8 mouse cellular contexts compared by ENCODE assay signal in genomic region chr15:6299554-6299953, GRCm38 (mm10). TPM values are rescaled to one million over a fixed set of nuclear protein-coding genes. Genes with fewer than 3 reads are reported as not detected.
DNase-seq lines count a peak whose midpoint lies in the region; ATAC-seq and TF ChIP-seq lines count a peak whose summit lies in the region.

Gene Dab2, plus strand, starts transcription at chr15:6299788.

- intact Hi-C loops in left cerebral cortex, postnatal 25 days (cut with DNase I): no loop called here

- no peaks in the 10 kb centered on the region for H3K27me3 ChIP-seq in heart, embryonic 16.5 days (ENCODE audit: control insufficient read depth, insufficient read depth, low read length)

- no peak within 1 kb of the TSS for H3K27ac ChIP-seq in cortical plate, adult 2 months (ENCODE audit: insufficient read depth, low read length)
- H3K27ac ChIP-seq in heart, embryonic 16.5 days (ENCODE audit: low read length): no peak within 1 kb of the TSS

- no peaks in the 10 kb centered on the region for H3K4me1 ChIP-seq in cortical plate, adult 2 months (ENCODE audit: control insufficient read depth, insufficient read depth, low read length)
- no peaks in the 10 kb centered on the region for H3K4me1 ChIP-seq in heart, embryonic 16.5 days (ENCODE audit: control insufficient read depth, insufficient read depth, low read length)

- WGBS in heart, embryonic 16.5 days: 80% methylated on average over 3 of the region's 3 CpGs

- no peaks in the 10 kb centered on the region for H3K9me3 ChIP-seq in heart, embryonic 16.5 days (replicated peaks; ENCODE audit: control insufficient read depth, low read length)

- ATAC-seq in heart, embryonic 16.5 days (replicated peaks; ENCODE audit: extremely low read depth, insufficient read depth, low FRiP score): no peak

- no peaks in the 10 kb centered on the region for H3K36me3 ChIP-seq in heart, embryonic 16.5 days (ENCODE audit: control insufficient read depth, insufficient read depth)

- no peak within 1 kb of the TSS for H3K4me2 ChIP-seq in heart, embryonic 16.5 days (ENCODE audit: low read depth, low read length)

- DNase-seq in layer of hippocampus, postnatal 10 days (ENCODE audit: low spot score in 2 of 2): no peak
- no peak for DNase-seq in layer of hippocampus, adult 11-12 months (ENCODE audit: low spot score)
- DNase-seq in left cerebral cortex, postnatal 25 days (ENCODE audit: low spot score in 2 of 2): no peak
- no peak for DNase-seq in spleen, adult 12 weeks (ENCODE audit: low spot score)
- no peak for DNase-seq in T-cell, adult 2 months (ENCODE audit: low spot score)
- DNase-seq in frontal cortex, postnatal 14 days (ENCODE audit: low spot score in 2 of 2): no peak

- H3K4me3 ChIP-seq in cortical plate, adult 2 months (ENCODE audit: insufficient read depth, low read length): no peak within 1 kb of the TSS
- no peak within 1 kb of the TSS for H3K4me3 ChIP-seq in heart, embryonic 16.5 days (ENCODE audit: low read length)

- no peak for TF ChIP-seq CTCF in cortical plate, adult 2 months (IDR thresholded peaks at IDR 0.05; ENCODE audit: extremely low read depth, insufficient read depth, low read length)

- H3K9ac ChIP-seq in heart, embryonic 16.5 days (ENCODE audit: low read length): no peak within 1 kb of the TSS

- no peak for TF ChIP-seq POLR2A in cortical plate, adult 2 months (IDR thresholded peaks at IDR 0.05; ENCODE audit: extremely low read depth, insufficient read depth, low read length)

RNA-seq across cellular contexts. Expression of gene Dab2, which starts in this region (rescaled TPM):
- total RNA-seq in layer of hippocampus, postnatal 10 days (2021): 10 to 100 TPM; 28.4 to 29.9 TPM
- polyA plus RNA-seq in cortical plate, adult 2 months (2012; rRNA removed): 11.7 TPM in 2 replicates
- polyA plus RNA-seq in heart, embryonic 16.5 days (2015; fragmentation: Nextera tagmentation; extraction: Ambion mirVana): 21.3 and 27.3 TPM in 2 replicates
- 10 to 100 TPM; 13.7 to 15.3 TPM for total RNA-seq in left cerebral cortex, postnatal 25 days (2021)
